Mouse (Mus musculus) stomach, postnatal 0 days (tissue): ENCODE results near the gene Shisa6.

Experiments
- CTCF ChIP-seq: IDR thresholded peaks from 2 replicates; pipeline ENCODE4 v1.5.1; 2016; ENCODE audit warnings: antibody characterized with exemption, low read depth, mild to moderate bottlenecking, moderate library complexity
- EP300 ChIP-seq: optimal IDR thresholded peaks from 2 replicates; pipeline ENCODE3; 2016; ENCODE audit warnings: antibody characterized with exemption

- TF ChIP-seq CTCF (no peak), EP300 (no peak)
Measured at GRCm38 (mm10) chr11:66273904-66274706, 251.7 kb downstream of the Shisa6 start.
